Mouse (Mus musculus): ENCODE measurements around the gene Olfr616.
"Not testable (repeated sequence)": the region's sequence is repeated elsewhere in the genome, so short reads cannot be mapped to it uniquely, and the experiment has no call there.

Gene Olfr616

GRCm38 (mm10) chr7:103569043-103569442 is at the start of gene Olfr616:
Gene Olfr616, minus strand, starts transcription at chr7:103569143.
- no peak for DNase-seq (ENCODE audit: extremely low spot score, low read depth, low spot score)

- DNase-seq (ENCODE audit: extremely low spot score, low read depth, low spot score): no peak
Observed at GRCm38 (mm10) chr7:103612434-103612833, 43.5 kb upstream of the Olfr616 start, which contains the start of gene Olfr620. Gene Olfr620, minus strand, starts transcription at chr7:103612534.

- no peak for DNase-seq (ENCODE audit: extremely low spot score, low read depth, low spot score)
Observed at GRCm38 (mm10) chr7:103607425-103607824, 38.5 kb upstream of the Olfr616 start.

- DNase-seq (ENCODE audit: extremely low spot score, low read depth, low spot score): no peak
Observed at GRCm38 (mm10) chr7:103600275-103600674, 31.3 kb upstream of the Olfr616 start, which contains the start of gene Olfr619. Gene Olfr619, plus strand, starts transcription at chr7:103600575.

- no peak for DNase-seq (ENCODE audit: extremely low spot score, low read depth, low spot score)
Observed at GRCm38 (mm10) chr7:103589803-103590202, 20.9 kb upstream of the Olfr616 start, which contains the start of gene Olfr618. Gene Olfr618, plus strand, starts transcription at chr7:103590103.

GRCm38 (mm10) chr7:103572761-103573160 is 3.8 kb upstream of the Olfr616 start, which contains the start of gene Olfr617:
Gene Olfr617, plus strand, starts transcription at chr7:103573061.
- no peak for DNase-seq (ENCODE audit: extremely low spot score, low read depth, low spot score)

- no peak for DNase-seq (ENCODE audit: extremely low spot score, low read depth, low spot score)
Observed at GRCm38 (mm10) chr7:103555779-103556178, 13.2 kb downstream of the Olfr616 start, which contains the start of gene Olfr615. Gene Olfr615, plus strand, starts transcription at chr7:103556079.

GRCm38 (mm10) chr7:103547774-103548173 is 21.2 kb downstream of the Olfr616 start, which contains the start of gene Olfr613:
Gene Olfr613, plus strand, starts transcription at chr7:103548074.
- DNase-seq (ENCODE audit: extremely low spot score, low read depth, low spot score): no peak

GRCm38 (mm10) chr7:103542617-103543016 is 26.3 kb downstream of the Olfr616 start, which contains the start of gene Olfr612:
Gene Olfr612, minus strand, starts transcription at chr7:103542717.
- DNase-seq (ENCODE audit: extremely low spot score, low read depth, low spot score): not testable (repeated sequence)

- DNase-seq (ENCODE audit: extremely low spot score, low read depth, low spot score): not testable (repeated sequence)
Observed at GRCm38 (mm10) chr7:103520746-103521145, 48.2 kb downstream of the Olfr616 start, which contains the start of gene Olfr611. Gene Olfr611, minus strand, starts transcription at chr7:103520846.

All from hindlimb bud, embryonic 11.5 days (tissue).